Mouse (Mus musculus) midbrain, postnatal 0 days (tissue): ENCODE results near the gene Rufy4. TPM values are rescaled to one million over a fixed set of nuclear protein-coding genes. Genes with fewer than 3 reads are reported as not detected.

ENCODE experiments used
- ATAC-seq: fragments of 200-750 bp; cut with Nextera tagmentation; 2 replicates; pipeline ENCODE4 v1.8.0; 2017; ENCODE audit warnings: moderate number of reproducible peaks, mild to moderate bottlenecking, moderate TSS enrichment, moderate library complexity; ENCODE audit not compliant: low FRiP score
- DNase-seq: peaks from one replicate; pipeline ENCODE4 v3.0.0-alpha.2; 2015; ENCODE audit warnings: low spot score
- H3K27ac ChIP-seq: fragments of 300-500 bp; sonication (generic); 2 replicates; pipeline ENCODE4 v1.5.1; 2014; ENCODE audit warnings: low read depth, mild to moderate bottlenecking, low read length, mixed read lengths
- H3K27me3 ChIP-seq: fragments of 300-500 bp; sonication (generic); 2 replicates; pipeline ENCODE4 v1.6.1; 2014; ENCODE audit warnings: low read length, control low read depth, mixed read lengths; ENCODE audit not compliant: insufficient read depth
- H3K36me3 ChIP-seq: fragments of 300-500 bp; sonication (generic); 2 replicates; pipeline ENCODE4 v1.6.1; 2014; ENCODE audit warnings: low read length, control low read depth, mixed read lengths; ENCODE audit not compliant: insufficient read depth
- H3K4me1 ChIP-seq: fragments of 300-500 bp; sonication (generic); 2 replicates; pipeline ENCODE4 v1.6.1; 2014; ENCODE audit warnings: mild to moderate bottlenecking, control low read depth, antibody characterized with exemption, low read length, mixed read lengths; ENCODE audit not compliant: insufficient read depth
- H3K4me2 ChIP-seq: fragments of 300-500 bp; sonication (generic); 2 replicates; pipeline ENCODE4 v1.6.1; 2014; ENCODE audit warnings: low read depth, mild to moderate bottlenecking, low read length, mixed read lengths; ENCODE audit not compliant: poor library complexity, severe bottlenecking
- H3K4me3 ChIP-seq: fragments of 300-500 bp; sonication (generic); 2 replicates; pipeline ENCODE4 v1.5.1; 2014; ENCODE audit warnings: low read depth, mild to moderate bottlenecking, low read length, moderate library complexity
- H3K9ac ChIP-seq: fragments of 300-500 bp; sonication (generic); replicated peaks from 2 replicates; pipeline ENCODE4 v1.6.1; 2014; ENCODE audit warnings: mild to moderate bottlenecking, low read length, moderate library complexity, mixed read lengths; ENCODE audit not compliant: poor library complexity, severe bottlenecking
- H3K9me3 ChIP-seq: fragments of 300-500 bp; sonication (generic); 2 replicates; pipeline ENCODE4 v1.6.1; 2016; ENCODE audit warnings: low read length, control low read depth
- CTCF ChIP-seq: IDR thresholded peaks from 2 replicates; pipeline ENCODE4 v1.5.1; 2016; ENCODE audit warnings: antibody characterized with exemption, mild to moderate bottlenecking
- WGBS: fragments of 180-500 bp; shearing (Covaris S2); extraction: QIAGEN DNeasy Blood & Tissue Kit; methylation state at CpG from one replicate; pipeline ENCODE4 v1.1.7; 2014; 5-methylcytosine and 5-hydroxymethylcytosine counted together
- polyA plus RNA-seq: library from polyadenylated mRNA; unstranded; fragments of >200 nt; fragmentation: Nextera tagmentation; extraction: Ambion mirVana; gene quantifications from 2 replicates; pipeline ENCODE4 v1.2.1, GENCODE M21; 2015
- total RNA-seq: library from RNA; depleted of rRNA; stranded (reverse); fragments of >200 nt; gene quantifications from 2 replicates; pipeline ENCODE4 v1.2.3, GENCODE M21; 2014

Gene Rufy4
- total and polyA plus RNA-seq, 2 experiments from 2014 or later, result 0.09 TPM; not detected in 1

DNA sequence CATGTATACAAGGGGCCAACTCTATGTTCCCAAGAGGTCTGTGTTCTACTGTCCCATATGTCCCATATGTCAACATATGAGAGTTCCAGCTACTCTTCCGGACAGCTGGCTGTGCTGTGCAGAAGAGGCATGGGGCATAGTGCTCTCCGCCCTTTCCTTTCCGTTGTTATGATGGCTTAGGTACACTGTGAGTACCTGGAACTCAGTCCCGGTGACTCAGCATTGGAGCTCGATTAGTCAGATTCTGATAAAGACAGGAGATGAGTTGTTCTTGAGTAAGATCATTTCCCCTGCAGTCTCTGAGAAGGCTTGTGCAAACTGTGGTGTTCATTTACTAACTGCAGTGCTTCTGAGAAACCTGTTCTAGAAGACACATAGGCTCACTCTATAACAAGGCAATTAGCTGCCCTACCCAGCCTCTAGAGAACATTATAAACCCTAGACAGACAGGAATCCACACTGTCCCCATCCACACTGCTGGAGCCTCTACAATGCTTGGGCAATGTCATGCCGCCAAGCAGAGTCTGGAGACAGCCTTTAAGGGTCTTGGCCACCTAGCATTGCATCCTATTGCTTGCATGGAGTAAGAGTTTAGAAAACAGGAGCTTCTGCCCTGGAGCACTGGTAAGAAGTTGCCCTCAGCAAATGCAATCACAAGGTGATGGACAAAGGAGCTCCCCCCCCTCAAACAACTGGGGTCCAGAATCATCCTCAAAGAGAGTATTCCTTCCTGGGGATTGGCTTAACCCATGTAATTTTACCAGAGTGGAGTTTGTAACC, 24.0 kb downstream of the Rufy4 start:
- H3K27me3 ChIP-seq, result no peaks in the 10 kb centered on the region
- TF ChIP-seq CTCF, result no peak
- H3K4me3 ChIP-seq, result no peak overlapping the region
- no peak for ATAC-seq
- H3K4me1 ChIP-seq, result no peaks in the 10 kb centered on the region
- H3K36me3 ChIP-seq, result no peaks in the 10 kb centered on the region
- DNase-seq, result no peak
- WGBS, result 87% methylated on average over 6 of the region's 6 CpGs
- H3K9me3 ChIP-seq, result no peaks in the 10 kb centered on the region
- H3K9ac ChIP-seq, result no peak overlapping the region
- no peak overlapping the region for H3K27ac ChIP-seq
- no peak overlapping the region for H3K4me2 ChIP-seq

DNA sequence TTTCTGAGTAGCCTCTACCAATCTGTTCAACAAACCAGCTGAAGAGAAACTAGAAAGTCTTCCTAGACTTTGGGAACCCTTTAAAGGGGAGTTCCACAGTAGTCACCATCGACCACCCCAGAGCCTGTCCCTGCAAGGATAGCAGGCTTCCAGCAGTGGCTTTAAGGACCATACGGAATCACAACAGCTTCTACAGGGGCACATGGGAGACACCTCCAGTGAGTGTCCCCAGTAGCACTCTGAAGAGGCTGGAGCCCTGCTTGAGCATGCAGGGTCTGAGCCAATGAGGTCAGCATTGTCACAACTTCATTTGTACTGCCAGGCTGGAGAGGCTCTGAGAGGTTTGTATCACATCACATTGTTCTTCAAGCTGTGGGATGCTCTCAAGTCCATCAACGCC, 24.8 kb downstream of the Rufy4 start:
- no peak overlapping the region for H3K4me2 ChIP-seq
- TF ChIP-seq CTCF, result no peak
- DNase-seq (no peak), ATAC-seq (no peak)
- no peaks in the 10 kb centered on the region for H3K36me3 ChIP-seq
- H3K9ac ChIP-seq, result no peak overlapping the region
- WGBS, result 80% methylated on average over 3 of the region's 3 CpGs
- no peaks in the 10 kb centered on the region for H3K27me3 ChIP-seq
- H3K4me1 ChIP-seq, result no peaks in the 10 kb centered on the region
- no peaks in the 10 kb centered on the region for H3K9me3 ChIP-seq
- no peak overlapping the region for H3K27ac ChIP-seq
- H3K4me3 ChIP-seq, result no peak overlapping the region

GRCm38 (mm10) chr1:74151091-74151490, 25.8 kb downstream of the Rufy4 start:
- DNase-seq (no peak), ATAC-seq (no peak)
- Histone ChIP-seq H3K36me3 (no peaks in the 10 kb centered on the region), H3K27ac (no peak overlapping the region), H3K27me3 (no peaks in the 10 kb centered on the region), H3K9me3 (no peaks in the 10 kb centered on the region), H3K9ac (no peak overlapping the region), H3K4me3 (no peak overlapping the region), H3K4me1 (no peaks in the 10 kb centered on the region), H3K4me2 (no peak overlapping the region)
- WGBS, result 87% methylated on average over 3 of the region's 3 CpGs
- TF ChIP-seq CTCF, result no peak

- TF ChIP-seq CTCF, result no peak
- Histone ChIP-seq H3K4me1 (no peaks in the 10 kb centered on the region), H3K4me3 (no peak within 1 kb of the TSS), H3K36me3 (no peaks in the 10 kb centered on the region), H3K4me2 (no peak within 1 kb of the TSS), H3K27ac (no peak within 1 kb of the TSS), H3K9ac (no peak within 1 kb of the TSS), H3K9me3 (no peaks in the 10 kb centered on the region), H3K27me3 (no peaks in the 10 kb centered on the region)
- DNase-seq (no peak), ATAC-seq (no peak)
- 75% methylated on average over 8 of the region's 8 CpGs for WGBS
Observed at GRCm38 (mm10) chr1:74153461-74154184, 28.3 kb downstream of the Rufy4 start, which contains the start of gene Cxcr2. Gene Cxcr2, plus strand, starts transcription at chr1:74153989.

DNA sequence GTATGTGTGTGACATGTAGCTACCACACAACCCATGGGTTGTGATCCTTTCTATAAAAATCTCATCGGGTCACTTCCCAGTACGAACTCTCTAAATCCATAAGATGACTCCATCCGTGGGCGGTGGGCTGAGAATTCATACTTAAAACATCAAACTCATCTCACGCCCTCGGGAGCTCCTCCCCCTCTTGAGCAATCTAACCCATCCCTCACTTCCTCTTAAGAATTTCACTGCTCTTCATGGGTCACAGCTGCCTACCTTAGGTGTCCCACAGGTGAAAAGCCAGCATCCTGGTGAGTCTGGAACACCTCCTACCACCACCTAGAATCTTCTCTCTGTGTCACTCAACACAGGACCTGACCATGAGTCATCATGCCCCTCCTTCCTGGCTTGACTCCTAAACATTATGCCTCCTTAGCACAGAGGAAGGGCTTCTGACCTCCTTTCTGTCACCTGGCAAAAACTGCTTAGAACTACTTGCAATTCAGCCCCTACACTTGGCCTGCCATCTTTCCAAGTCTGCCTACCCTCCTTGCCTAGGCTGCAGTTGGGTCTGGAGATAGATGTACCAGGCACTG, 30.2 kb downstream of the Rufy4 start:
- Histone ChIP-seq H3K4me3 (no peak overlapping the region), H3K27me3 (no peaks in the 10 kb centered on the region), H3K4me1 (no peaks in the 10 kb centered on the region), H3K4me2 (no peak overlapping the region), H3K27ac (no peak overlapping the region), H3K36me3 (no peaks in the 10 kb centered on the region), H3K9ac (no peak overlapping the region), H3K9me3 (no peaks in the 10 kb centered on the region)
- no peak for TF ChIP-seq CTCF
- DNase-seq (no peak), ATAC-seq (no peak)
- 89% methylated on average over 6 of the region's 6 CpGs for WGBS
